Mouse (Mus musculus): ENCODE measurements around the gene Spc25.

Spc25 gene

DNA sequence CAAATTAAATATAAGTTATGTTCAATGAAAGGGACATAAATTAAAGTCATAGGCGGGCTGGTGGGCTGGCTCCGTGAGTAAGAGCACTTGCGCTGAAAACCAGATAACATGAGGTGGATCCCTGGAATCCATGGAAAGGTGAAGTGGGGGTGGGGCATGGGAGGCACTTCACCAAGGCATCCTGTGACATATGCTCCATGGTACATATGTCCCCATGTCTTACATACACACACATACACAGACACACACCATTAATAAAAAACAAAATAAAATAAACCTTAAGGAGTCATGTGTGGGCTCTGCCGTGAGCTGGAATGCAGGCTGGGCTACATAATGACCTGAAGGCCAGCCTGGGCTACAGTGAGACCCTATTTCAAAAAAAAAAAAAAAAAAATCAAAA lies 26.3 kb downstream of the Spc25 start:
- no peak for DNase-seq

DNA sequence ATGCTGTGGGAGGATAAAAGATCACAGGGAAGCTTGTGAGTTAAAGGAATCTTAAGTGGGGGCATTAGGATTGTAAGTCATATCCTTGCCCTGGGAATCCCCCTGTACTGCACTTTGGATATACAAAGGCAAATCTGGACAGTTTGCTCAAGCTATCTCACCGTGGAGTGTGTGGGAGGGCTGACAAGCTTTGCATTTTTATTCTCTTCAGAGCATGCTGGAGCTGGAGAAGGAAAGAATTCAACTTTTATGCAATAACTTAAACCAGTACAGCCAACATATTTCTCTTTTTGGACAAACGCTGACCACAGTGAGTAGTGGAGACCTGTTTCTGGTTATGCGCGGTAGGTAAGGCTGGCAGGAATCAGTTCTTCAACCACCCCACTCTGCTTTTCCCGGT lies 30.7 kb downstream of the Spc25 start:
- no peak for DNase-seq

DNA sequence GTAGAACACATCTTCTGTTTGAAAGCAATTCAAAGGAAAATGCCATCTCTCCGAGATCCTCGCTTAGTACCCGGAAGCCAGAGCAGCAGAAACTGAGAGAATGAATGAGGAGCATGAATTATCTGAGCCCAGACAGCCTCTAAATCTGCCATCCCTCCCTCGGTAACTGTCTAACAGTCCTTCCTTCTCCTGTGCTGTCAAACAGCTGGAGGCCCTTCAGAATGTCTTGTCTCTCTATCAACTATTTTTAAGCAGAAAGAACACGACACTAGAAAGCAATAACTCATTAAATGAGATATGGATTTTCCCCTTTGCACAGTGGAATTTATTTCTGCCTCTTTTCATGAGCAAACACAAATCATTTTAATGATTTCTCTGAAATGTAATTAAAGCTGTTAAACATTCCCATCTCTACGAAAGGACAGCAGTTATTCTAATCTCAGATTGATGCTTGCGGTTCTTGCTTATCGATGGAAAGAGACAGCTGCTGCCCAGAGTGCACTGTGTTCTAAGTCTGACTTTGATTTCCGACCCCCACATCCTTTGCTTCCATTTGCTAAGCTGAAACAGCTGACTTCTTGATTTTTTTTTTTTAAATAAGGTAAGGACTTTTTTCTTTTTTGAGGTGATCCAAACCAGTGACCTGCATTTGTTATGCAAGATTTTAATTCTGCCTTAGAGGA lies 35.5 kb downstream of the Spc25 start:
- no peak for DNase-seq

DNA sequence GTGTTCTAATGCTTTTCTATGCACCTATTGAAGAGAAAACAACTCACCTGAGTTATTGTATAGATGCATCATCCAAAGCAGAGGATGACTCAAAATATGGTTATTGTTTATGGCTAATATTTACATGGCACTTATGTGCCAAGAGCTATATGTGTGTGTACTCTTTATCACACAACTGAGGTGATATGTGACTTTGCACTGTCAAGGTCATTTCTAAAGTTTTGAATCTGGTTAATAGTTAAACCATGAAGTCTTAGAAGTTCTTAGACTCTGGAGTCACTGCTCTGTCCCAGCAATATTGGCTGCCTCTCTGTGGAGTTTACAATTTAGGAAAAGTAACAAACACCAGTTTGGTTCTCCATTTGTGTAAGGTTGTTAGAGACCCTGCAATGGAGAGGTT lies 47.1 kb downstream of the Spc25 start:
- no peak for DNase-seq

- DNase-seq, result no peak
These were observed 49.7 kb downstream of the Spc25 start for GRCm38 (mm10) chr2:69156283-69156682.

DNA sequence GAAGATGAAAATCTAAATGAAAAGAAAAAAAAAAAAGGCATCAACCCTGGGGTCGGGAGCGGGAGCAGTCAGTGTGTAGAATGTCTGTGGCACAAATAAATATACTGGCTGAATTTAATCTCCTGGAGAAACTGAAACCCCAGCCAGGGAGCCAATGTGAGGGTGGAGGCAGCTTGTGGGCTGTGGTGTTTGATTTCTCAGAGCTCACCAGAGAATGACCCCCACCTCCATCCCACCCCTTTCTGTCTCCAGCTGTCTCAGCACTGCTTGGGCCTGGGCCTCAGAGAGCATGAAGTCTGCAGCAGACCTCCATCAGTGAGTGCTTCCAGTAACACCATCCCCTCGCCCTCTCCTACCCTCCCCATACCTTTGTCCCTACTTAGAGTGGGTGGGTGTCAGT lies 50.1 kb downstream of the Spc25 start:
- DNase-seq, result no peak

DNA sequence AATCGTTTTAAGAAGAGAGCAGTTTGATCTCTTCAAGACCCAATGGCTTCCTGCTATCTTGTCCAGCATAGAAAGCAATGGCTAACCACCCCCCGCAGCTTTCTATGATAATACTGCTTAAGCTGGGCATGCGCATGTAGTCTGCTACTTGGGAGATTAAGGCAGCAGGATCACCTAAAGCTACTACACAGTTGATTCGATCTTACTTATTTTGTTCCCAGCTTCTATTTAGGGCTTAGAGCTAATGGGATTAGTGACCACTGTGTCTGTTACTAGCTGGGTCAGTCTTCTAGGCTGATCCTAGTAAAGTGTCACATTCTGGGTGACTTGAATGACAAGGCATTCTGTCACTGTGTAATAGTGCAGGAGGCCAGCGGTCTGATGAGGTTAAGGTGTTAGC lies 55.2 kb downstream of the Spc25 start:
- no peak for DNase-seq

- DNase-seq, result no peak
These were observed 56.8 kb downstream of the Spc25 start for GRCm38 (mm10) chr2:69149154-69149553.

GRCm38 (mm10) chr2:69148691-69149090 lies 57.3 kb downstream of the Spc25 start:
- DNase-seq, result no peak
